Mouse (Mus musculus) liver, adult (tissue): ENCODE measurements around the gene Chrnb1.

ENCODE experiments used
- GATA4 ChIP-seq: IDR thresholded peaks from 2 replicates; pipeline ENCODE4 v1.6.1; 2014; ENCODE audit warnings: mild to moderate bottlenecking, low read length; ENCODE audit not compliant: insufficient replicate concordance

The Chrnb1 gene

GRCm38 (mm10) chr11:69766126-69766609 is 29.6 kb downstream of the Chrnb1 start:
- no peak for TF ChIP-seq GATA4

- TF ChIP-seq GATA4: no peak
These were observed 30.3 kb downstream of the Chrnb1 start, which contains the start of gene Zbtb4 for GRCm38 (mm10) chr11:69765221-69766125. Gene Zbtb4 (plus strand): TSS chr11:69765912.

GRCm38 (mm10) chr11:69763551-69763950 is 32.2 kb downstream of the Chrnb1 start:
- TF ChIP-seq GATA4: no peak

- TF ChIP-seq GATA4: no peak
These were observed 33.9 kb downstream of the Chrnb1 start, which contains the start of gene Slc35g3 for GRCm38 (mm10) chr11:69761868-69762267. Gene Slc35g3 (minus strand): TSS chr11:69761968.

GRCm38 (mm10) chr11:69760901-69761200 is 34.9 kb downstream of the Chrnb1 start:
- no peak for TF ChIP-seq GATA4

GRCm38 (mm10) chr11:69760160-69760900 is 35.4 kb downstream of the Chrnb1 start:
- no peak for TF ChIP-seq GATA4

- TF ChIP-seq GATA4: no peak
These were observed 36.6 kb downstream of the Chrnb1 start for GRCm38 (mm10) chr11:69758971-69759721.

GRCm38 (mm10) chr11:69758478-69758970 is 37.2 kb downstream of the Chrnb1 start, which contains the start of gene Polr2a:
Gene Polr2a (minus strand): TSS chr11:69758637.
- no peak; the same call in 1 of the 2 replicates for TF ChIP-seq GATA4

- TF ChIP-seq GATA4: no peak
These were observed 37.7 kb downstream of the Chrnb1 start for GRCm38 (mm10) chr11:69758090-69758456.

GRCm38 (mm10) chr11:69757303-69758089 is 38.2 kb downstream of the Chrnb1 start:
- TF ChIP-seq GATA4: no peak

- TF ChIP-seq GATA4: no peak
These were observed 41.0 kb downstream of the Chrnb1 start for GRCm38 (mm10) chr11:69754701-69755100.

GRCm38 (mm10) chr11:69754233-69754632 is 41.5 kb downstream of the Chrnb1 start:
- TF ChIP-seq GATA4: no peak

GRCm38 (mm10) chr11:69752686-69753085 is 43.1 kb downstream of the Chrnb1 start:
- no peak for TF ChIP-seq GATA4

- TF ChIP-seq GATA4: no peak
These were observed 44.1 kb downstream of the Chrnb1 start for GRCm38 (mm10) chr11:69751635-69752034.
